Comparison of ENCODE assay signal across 8 mouse cellular contexts in genomic region chr10:80102216-80102915, GRCm38 (mm10). TPM values are rescaled to one million over a fixed set of nuclear protein-coding genes. Genes with fewer than 3 reads are reported as not detected.
DNase-seq lines count a peak whose midpoint lies in the region; ATAC-seq and TF ChIP-seq lines count a peak whose summit lies in the region.

No protein-coding gene starts in this region.

- H3K9ac ChIP-seq in hindbrain, embryonic 12.5 days: peak overlapping the region; percentile 91

- ATAC-seq in Patski: peak; percentile 24
- peak; percentile 81 for ATAC-seq in hindbrain, embryonic 12.5 days (ENCODE audit: low FRiP score)

- H3K36me3 ChIP-seq in hindbrain, embryonic 12.5 days: no peaks in the 10 kb centered on the region; the same call in 1 of the 2 replicates

- H3K27me3 ChIP-seq in Patski: no peaks in the 10 kb centered on the region
- no peaks in the 10 kb centered on the region for H3K27me3 ChIP-seq in hindbrain, embryonic 12.5 days

- peak overlapping the region; percentile 94 for H3K4me3 ChIP-seq in hindbrain, embryonic 12.5 days

- POLR2A ChIA-PET in Patski (lab: Charles Lee): interaction anchor here (1.3 to 1.5 kb wide), 2 partner anchors 11 to 51 kb away, joined by 3 to 4 read pairs; no protein-coding TSS in a partner anchor

- peaks cover 24% of the 10 kb centered on the region for H3K4me1 ChIP-seq in hindbrain, embryonic 12.5 days

- CTCF ChIA-PET in Patski (lab: Charles Lee): no interaction called here

- WGBS in hindbrain, embryonic 12.5 days: under 1% methylated on average over 44 of the region's 59 CpGs

- in situ Hi-C loops in Patski (cut with MboI; ENCODE audit: low pct_unique_long_range_greater_than_20kb): no loop called here

- H3K27ac ChIP-seq in hindbrain, embryonic 12.5 days: peak overlapping the region; percentile 57; the same call in 1 of the 2 replicates

- peak overlapping the region; percentile 95 for H3K4me2 ChIP-seq in hindbrain, embryonic 12.5 days (replicated peaks)

- no peak for DNase-seq in Patski (ENCODE audit: low read depth, low spot score)
- peak; percentile 86 for DNase-seq in cerebellum, adult 9-11 months
- DNase-seq in frontal cortex, postnatal 10 days (ENCODE audit: low spot score in 2 of 2): peak; percentile 52 to 80
- DNase-seq in left cerebral cortex, adult 11 months (ENCODE audit: low spot score): peak; percentile 68
- peak; percentile 94 for DNase-seq in lung, postnatal 4 days
- peak; percentile 90 for DNase-seq in retina, postnatal 1 day
- peak; percentile 96 for DNase-seq in thymus, postnatal 4 days

- H3K9me3 ChIP-seq in hindbrain, embryonic 12.5 days (replicated peaks): no peaks in the 10 kb centered on the region

- TF ChIP-seq CTCF in Patski (IDR thresholded peaks at IDR 0.05): no peak

RNA-seq across cellular contexts. Expression of gene Sbno2, which starts 3.0 kb away (rescaled TPM):
- 181 TPM for polyA plus RNA-seq in Patski (2021)
- polyA plus RNA-seq in hindbrain, embryonic 12.5 days (2016; fragmentation: Nextera tagmentation; extraction: Ambion mirVana): 15.1 TPM in 2 replicates

RNA-seq across cellular contexts. Expression of gene Stk11, which starts 13.2 kb away (rescaled TPM):
- polyA plus RNA-seq in Patski (2021): 140 TPM
- 13.1 and 16.1 TPM in 2 replicates for polyA plus RNA-seq in hindbrain, embryonic 12.5 days (2016; fragmentation: Nextera tagmentation; extraction: Ambion mirVana)

RNA-seq across cellular contexts. Expression of gene Atp5d, which starts 36.1 kb away (rescaled TPM):
- 475 TPM for polyA plus RNA-seq in Patski (2021)
- polyA plus RNA-seq in hindbrain, embryonic 12.5 days (2016; fragmentation: Nextera tagmentation; extraction: Ambion mirVana): 351 and 385 TPM in 2 replicates

RNA-seq across cellular contexts. Expression of gene Cbarp, which starts 38.3 kb away (rescaled TPM):
- polyA plus RNA-seq in Patski (2021): 30.0 TPM
- 18.4 and 22.3 TPM in 2 replicates for polyA plus RNA-seq in hindbrain, embryonic 12.5 days (2016; fragmentation: Nextera tagmentation; extraction: Ambion mirVana)

RNA-seq across cellular contexts. Expression of gene Midn, which starts 45.7 kb away (rescaled TPM):
- 116 TPM for polyA plus RNA-seq in Patski (2021)
- polyA plus RNA-seq in hindbrain, embryonic 12.5 days (2016; fragmentation: Nextera tagmentation; extraction: Ambion mirVana): 42.1 and 54.5 TPM in 2 replicates

Comparison
In these comparisons a context has a peak if more than half of its experiments do, and no peak if none do; other contexts are left out.
1. RNA of gene Sbno2, which starts 3.0 kb away (polyA plus RNA-seq): 181 TPM in Patski (single experiment); 15.1 TPM in hindbrain, embryonic 12.5 days; every median in the first group is over 10 times any median in the second.